Mouse (Mus musculus) spleen, adult 2 months (tissue): ENCODE data around the gene Plxna4.

Source experiments
- CTCF ChIP-seq: fragments of 200-500 bp; IDR thresholded peaks from 2 replicates; pipeline ENCODE4 v1.5.1; 2011; ENCODE audit warnings: mild to moderate bottlenecking, inconsistent platforms; ENCODE audit not compliant: insufficient read depth, insufficient read length, insufficient replicate concordance; ENCODE audit errors: extremely low read depth
- POLR2A ChIP-seq: fragments of 200-500 bp; IDR thresholded peaks from 2 replicates; pipeline ENCODE4 v1.6.1; 2011; ENCODE audit warnings: low read depth, low read length, inconsistent platforms

- no peak for TF ChIP-seq POLR2A
- no peak for TF ChIP-seq CTCF
These were observed 7.6 kb upstream of the Plxna4 start for GRCm38 (mm10) chr6:32595591-32595990.
